Mouse (Mus musculus): ENCODE data around the gene Stk32c. TPM values are rescaled to one million over a fixed set of nuclear protein-coding genes. Genes with fewer than 3 reads are reported as not detected.

Gene Stk32c
- polyA plus RNA-seq, 1 experiment: 5.1 TPM

GRCm38 (mm10) chr7:139107908-139108650, 105.0 kb downstream of the Stk32c start:
- no peak overlapping the region for H3K4me3 ChIP-seq (ENCODE audit: control insufficient read depth, low read depth, low read length)
- no peaks in the 10 kb centered on the region for H3K27me3 ChIP-seq (ENCODE audit: control insufficient read depth, insufficient read depth, low read length)
- H3K36me3 ChIP-seq (ENCODE audit: control insufficient read depth, insufficient read depth, low read length): no peaks in the 10 kb centered on the region
- H3K27ac ChIP-seq (ENCODE audit: control insufficient read depth, insufficient read depth, low read depth, low read length): no peak overlapping the region
- TF ChIP-seq POLR2A (IDR thresholded peaks at IDR 0.05; ENCODE audit: control insufficient read depth, low read depth, low read length): no peak
- TF ChIP-seq CTCF (IDR thresholded peaks at IDR 0.05; ENCODE audit: control insufficient read depth, insufficient read depth, insufficient replicate concordance, low read depth, low read length): no peak
- peaks cover 4% of the 10 kb centered on the region for H3K4me1 ChIP-seq (ENCODE audit: control insufficient read depth, insufficient read depth, low read length)

- H3K36me3 ChIP-seq (ENCODE audit: control insufficient read depth, insufficient read depth, low read length): no peaks in the 10 kb centered on the region
- H3K27me3 ChIP-seq (ENCODE audit: control insufficient read depth, insufficient read depth, low read length): no peaks in the 10 kb centered on the region
- no peak overlapping the region for H3K27ac ChIP-seq (ENCODE audit: control insufficient read depth, insufficient read depth, low read depth, low read length)
- H3K4me1 ChIP-seq (ENCODE audit: control insufficient read depth, insufficient read depth, low read length): peaks cover 4% of the 10 kb centered on the region
- TF ChIP-seq POLR2A (IDR thresholded peaks at IDR 0.05; ENCODE audit: control insufficient read depth, low read depth, low read length): no peak
- TF ChIP-seq CTCF (IDR thresholded peaks at IDR 0.05; ENCODE audit: control insufficient read depth, insufficient read depth, insufficient replicate concordance, low read depth, low read length): no peak
- no peak overlapping the region for H3K4me3 ChIP-seq (ENCODE audit: control insufficient read depth, low read depth, low read length)
Observed at GRCm38 (mm10) chr7:139105705-139106104, 107.4 kb downstream of the Stk32c start.

- Histone ChIP-seq H3K27me3 (ENCODE audit: control insufficient read depth, insufficient read depth, low read length) (no peaks in the 10 kb centered on the region), H3K36me3 (ENCODE audit: control insufficient read depth, insufficient read depth, low read length) (no peaks in the 10 kb centered on the region), H3K27ac (ENCODE audit: control insufficient read depth, insufficient read depth, low read depth, low read length) (no peak overlapping the region), H3K4me3 (ENCODE audit: control insufficient read depth, low read depth, low read length) (no peak overlapping the region), H3K4me1 (ENCODE audit: control insufficient read depth, insufficient read depth, low read length) (peaks cover 4% of the 10 kb centered on the region)
- TF ChIP-seq POLR2A (IDR thresholded peaks at IDR 0.05; ENCODE audit: control insufficient read depth, low read depth, low read length) (no peak), CTCF (IDR thresholded peaks at IDR 0.05; ENCODE audit: control insufficient read depth, insufficient read depth, insufficient replicate concordance, low read depth, low read length) (no peak)
Observed at GRCm38 (mm10) chr7:139105076-139105475, 108.0 kb downstream of the Stk32c start.

- H3K27me3 ChIP-seq (ENCODE audit: control insufficient read depth, insufficient read depth, low read length): no peaks in the 10 kb centered on the region
- no peak overlapping the region for H3K27ac ChIP-seq (ENCODE audit: control insufficient read depth, insufficient read depth, low read depth, low read length)
- peaks cover 4% of the 10 kb centered on the region for H3K4me1 ChIP-seq (ENCODE audit: control insufficient read depth, insufficient read depth, low read length)
Observed at GRCm38 (mm10) chr7:139103960-139104381, 109.1 kb downstream of the Stk32c start.

GRCm38 (mm10) chr7:139101826-139102225, 111.3 kb downstream of the Stk32c start:
- Histone ChIP-seq H3K4me3 (ENCODE audit: control insufficient read depth, low read depth, low read length) (no peak overlapping the region), H3K4me1 (ENCODE audit: control insufficient read depth, insufficient read depth, low read length) (peaks cover 4% of the 10 kb centered on the region), H3K36me3 (ENCODE audit: control insufficient read depth, insufficient read depth, low read length) (no peaks in the 10 kb centered on the region), H3K27ac (ENCODE audit: control insufficient read depth, insufficient read depth, low read depth, low read length) (no peak overlapping the region), H3K27me3 (ENCODE audit: control insufficient read depth, insufficient read depth, low read length) (no peaks in the 10 kb centered on the region)
- no peak for TF ChIP-seq POLR2A (IDR thresholded peaks at IDR 0.05; ENCODE audit: control insufficient read depth, low read depth, low read length)
- no peak for TF ChIP-seq CTCF (IDR thresholded peaks at IDR 0.05; ENCODE audit: control insufficient read depth, insufficient read depth, insufficient replicate concordance, low read depth, low read length)

More at GRCm38 (mm10) chr7:139103960-139104381, 109.1 kb downstream of the Stk32c start:
- H3K4me3 ChIP-seq (ENCODE audit: control insufficient read depth, low read depth, low read length): no peak overlapping the region
- no peaks in the 10 kb centered on the region for H3K36me3 ChIP-seq (ENCODE audit: control insufficient read depth, insufficient read depth, low read length)
- TF ChIP-seq POLR2A (IDR thresholded peaks at IDR 0.05; ENCODE audit: control insufficient read depth, low read depth, low read length): no peak
- peak; percentile 26; the same call in 1 of the 2 replicates for TF ChIP-seq CTCF (IDR thresholded peaks at IDR 0.05; ENCODE audit: control insufficient read depth, insufficient read depth, insufficient replicate concordance, low read depth, low read length)

GRCm38 (mm10) chr7:139101286-139101804, 111.8 kb downstream of the Stk32c start:
- Histone ChIP-seq H3K27ac (ENCODE audit: control insufficient read depth, insufficient read depth, low read depth, low read length) (no peak overlapping the region), H3K4me1 (ENCODE audit: control insufficient read depth, insufficient read depth, low read length) (peaks cover 4% of the 10 kb centered on the region), H3K36me3 (ENCODE audit: control insufficient read depth, insufficient read depth, low read length) (no peaks in the 10 kb centered on the region), H3K27me3 (ENCODE audit: control insufficient read depth, insufficient read depth, low read length) (no peaks in the 10 kb centered on the region), H3K4me3 (ENCODE audit: control insufficient read depth, low read depth, low read length) (no peak overlapping the region)
- TF ChIP-seq CTCF (IDR thresholded peaks at IDR 0.05; ENCODE audit: control insufficient read depth, insufficient read depth, insufficient replicate concordance, low read depth, low read length) (no peak), POLR2A (IDR thresholded peaks at IDR 0.05; ENCODE audit: control insufficient read depth, low read depth, low read length) (no peak)

- no peaks in the 10 kb centered on the region for H3K36me3 ChIP-seq (ENCODE audit: control insufficient read depth, insufficient read depth, low read length)
- TF ChIP-seq CTCF (IDR thresholded peaks at IDR 0.05; ENCODE audit: control insufficient read depth, insufficient read depth, insufficient replicate concordance, low read depth, low read length) (no peak), POLR2A (IDR thresholded peaks at IDR 0.05; ENCODE audit: control insufficient read depth, low read depth, low read length) (no peak)
- no peak overlapping the region for H3K27ac ChIP-seq (ENCODE audit: control insufficient read depth, insufficient read depth, low read depth, low read length)
- no peaks in the 10 kb centered on the region for H3K27me3 ChIP-seq (ENCODE audit: control insufficient read depth, insufficient read depth, low read length)
- no peaks in the 10 kb centered on the region for H3K4me1 ChIP-seq (ENCODE audit: control insufficient read depth, insufficient read depth, low read length)
- no peak overlapping the region for H3K4me3 ChIP-seq (ENCODE audit: control insufficient read depth, low read depth, low read length)
Observed at GRCm38 (mm10) chr7:139100531-139101095, 112.5 kb downstream of the Stk32c start.
